Mouse (Mus musculus) layer of hippocampus, postnatal 36 days (tissue): ENCODE data around the gene Icam4. TPM values are rescaled to one million over a fixed set of nuclear protein-coding genes. Genes with fewer than 3 reads are reported as not detected.
A peak's percentile ranks its signal among the peaks of the same experiment; 100 is the strongest.
"Not testable (repeated sequence)": the region's sequence is repeated elsewhere in the genome, so short reads cannot be mapped to it uniquely, and the experiment has no call there.

Source experiments
- DNase-seq, 2 experiments: peaks; one replicate each; pipeline ENCODE4 v3.0.0; 2022
- total RNA-seq, 2 experiments: library from RNA; stranded (reverse); gene quantifications; 2 replicates each; pipeline ENCODE4 v1.2.3; 2021

Icam4 gene
- total RNA-seq, result 1 to 10 TPM in 1 of 2 experiments, under 1 TPM in 1; 0.63 to 1.2 TPM

- DNase-seq, result peak; percentile 66 to 72
Measured at GRCm38 (mm10) chr9:21029291-21030054, at the start of gene Icam4. TSS of gene Icam4 (plus strand) at chr9:21029373.

GRCm38 (mm10) chr9:20979769-20980168 is 49.4 kb upstream of the Icam4 start:
- DNase-seq, result no peak

- no peak for DNase-seq
Measured at GRCm38 (mm10) chr9:20982171-20982570, 47.0 kb upstream of the Icam4 start.

GRCm38 (mm10) chr9:20983169-20983568 is 46.0 kb upstream of the Icam4 start:
- no peak for DNase-seq

- no peak for DNase-seq
Measured at GRCm38 (mm10) chr9:20986952-20987686, 42.1 kb upstream of the Icam4 start.

GRCm38 (mm10) chr9:20987953-20988352 is 41.2 kb upstream of the Icam4 start:
- DNase-seq, result no peak

GRCm38 (mm10) chr9:20990861-20991260 is 38.3 kb upstream of the Icam4 start:
- no peak for DNase-seq

- DNase-seq, result no peak
Measured at GRCm38 (mm10) chr9:20991587-20991986, 37.6 kb upstream of the Icam4 start.

- DNase-seq, result no peak
Measured at GRCm38 (mm10) chr9:20993165-20993898, 35.8 kb upstream of the Icam4 start.

- no peak for DNase-seq
Measured at GRCm38 (mm10) chr9:20995069-20995468, 34.1 kb upstream of the Icam4 start.

- DNase-seq, result no peak
Measured at GRCm38 (mm10) chr9:20997065-20997464, 32.1 kb upstream of the Icam4 start.

GRCm38 (mm10) chr9:20998337-20998736 is 30.8 kb upstream of the Icam4 start:
- DNase-seq, result not testable (repeated sequence)

GRCm38 (mm10) chr9:21000811-21001210 is 28.4 kb upstream of the Icam4 start:
- DNase-seq, result no peak

GRCm38 (mm10) chr9:21001651-21002200 is 27.4 kb upstream of the Icam4 start:
- no peak for DNase-seq

GRCm38 (mm10) chr9:21002270-21002626 is 26.9 kb upstream of the Icam4 start:
- no peak for DNase-seq

GRCm38 (mm10) chr9:21002627-21003551 is 26.3 kb upstream of the Icam4 start, which contains the start of gene Mrpl4:
TSS of gene Mrpl4 (plus strand) at chr9:21002738.
- peak; percentile 89 to 90 for DNase-seq

GRCm38 (mm10) chr9:21007313-21007952 is 21.7 kb upstream of the Icam4 start:
- DNase-seq, result no peak

GRCm38 (mm10) chr9:21008007-21008406 is 21.2 kb upstream of the Icam4 start:
- no peak for DNase-seq

- no peak for DNase-seq
Measured at GRCm38 (mm10) chr9:21010362-21010761, 18.8 kb upstream of the Icam4 start.

- DNase-seq, result not testable (repeated sequence)
Measured at GRCm38 (mm10) chr9:21010939-21011541, 18.1 kb upstream of the Icam4 start.
